Comparison of ENCODE assay signal across 8 mouse cellular contexts in the genomic region with DNA sequence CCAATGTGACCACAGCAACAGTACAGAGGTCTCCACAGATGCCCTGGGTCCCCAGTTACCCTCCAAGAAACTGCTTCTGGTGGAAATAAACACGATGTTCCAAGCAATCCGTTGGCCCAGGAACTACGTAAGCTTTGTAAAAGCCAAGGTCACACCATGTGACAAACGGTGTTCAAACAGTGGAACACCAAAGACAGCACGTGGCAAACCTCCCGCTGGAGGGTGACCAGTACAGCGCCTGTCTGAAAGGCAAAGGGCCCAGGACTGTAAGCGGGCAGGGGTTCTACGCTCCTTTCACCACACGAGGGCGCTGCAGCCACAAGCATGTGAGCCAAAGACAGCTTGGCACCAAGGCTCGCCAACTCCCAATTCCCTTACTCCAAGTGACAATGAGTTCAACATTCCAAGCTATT. TPM values are rescaled to one million over a fixed set of nuclear protein-coding genes. Genes with fewer than 3 reads are reported as not detected.
DNase-seq lines count a peak whose midpoint lies in the region; ATAC-seq and TF ChIP-seq lines count a peak whose summit lies in the region.

No protein-coding gene starts in this region.

- ATAC-seq in embryonic facial prominence, embryonic 14.5 days (ENCODE audit: low read depth): peak; percentile 84
- peak; percentile 78 for ATAC-seq in limb, embryonic 14.5 days (ENCODE audit: low FRiP score, low read depth)

- peak; percentile 89 for DNase-seq in 3T3-L1 (ENCODE audit: low read depth, low spot score)
- peak; percentile 95 to 97 for DNase-seq in adrenal gland, postnatal 36 days
- DNase-seq in embryonic facial prominence, embryonic 14.5 days (ENCODE audit: low spot score): peak; percentile 90
- DNase-seq in heart, adult 9 months (ENCODE audit: low spot score in 2 of 2): peak; percentile 80 to 89
- peak; percentile 98 for DNase-seq in kidney, adult 9 months
- peak; percentile 90 for DNase-seq in limb, embryonic 14.5 days (ENCODE audit: low spot score)
- peak; percentile 50 to 63 for DNase-seq in monocyte, adult 2 months (ENCODE audit: low read depth in 1 of 2, low spot score in 2 of 2)
- DNase-seq in spleen, postnatal 14 days (ENCODE audit: low spot score in 2 of 2): peak; percentile 65 to 85

- no peak overlapping the region for H3K4me3 ChIP-seq in embryonic facial prominence, embryonic 14.5 days (ENCODE audit: low read depth, low read length)
- no peak overlapping the region for H3K4me3 ChIP-seq in limb, embryonic 14.5 days (replicated peaks; ENCODE audit: low read length)

- H3K4me2 ChIP-seq in embryonic facial prominence, embryonic 14.5 days (ENCODE audit: low read depth, low read length): peak overlapping the region; percentile 36
- peak overlapping the region; percentile 21; the same call in 1 of the 2 replicates for H3K4me2 ChIP-seq in limb, embryonic 14.5 days (replicated peaks; ENCODE audit: low read depth, low read length, severe bottlenecking)

- WGBS in embryonic facial prominence, embryonic 14.5 days: 5% methylated on average over 12 of the region's 12 CpGs
- 4% methylated on average over 12 of the region's 12 CpGs for WGBS in limb, embryonic 14.5 days

- no peaks in the 10 kb centered on the region for H3K9me3 ChIP-seq in embryonic facial prominence, embryonic 14.5 days (ENCODE audit: control insufficient read depth, low read length)
- H3K9me3 ChIP-seq in limb, embryonic 14.5 days (ENCODE audit: control insufficient read depth, low read length): no peaks in the 10 kb centered on the region

- TF ChIP-seq POLR2A in limb, embryonic 14.5 days (IDR thresholded peaks at IDR 0.05; ENCODE audit: borderline replicate concordance, extremely low read depth, insufficient read depth, insufficient read length): no peak

- peaks cover 28% of the 10 kb centered on the region for H3K36me3 ChIP-seq in embryonic facial prominence, embryonic 14.5 days (ENCODE audit: control insufficient read depth, insufficient read depth, low read length)
- peaks cover 21% of the 10 kb centered on the region for H3K36me3 ChIP-seq in limb, embryonic 14.5 days (ENCODE audit: control insufficient read depth, insufficient read depth, low read length)

- H3K4me1 ChIP-seq in embryonic facial prominence, embryonic 14.5 days (ENCODE audit: control insufficient read depth, insufficient read depth, low read length): no peaks in the 10 kb centered on the region; the same call in 1 of the 2 replicates
- peaks cover 13% of the 10 kb centered on the region; the same call in 1 of the 2 replicates for H3K4me1 ChIP-seq in limb, embryonic 14.5 days (ENCODE audit: control insufficient read depth, insufficient read depth, low read length)

- no peaks in the 10 kb centered on the region for H3K27me3 ChIP-seq in embryonic facial prominence, embryonic 14.5 days (replicated peaks; ENCODE audit: control insufficient read depth, insufficient read depth, low read length)
- H3K27me3 ChIP-seq in limb, embryonic 14.5 days (ENCODE audit: control insufficient read depth, insufficient read depth, low read length): no peaks in the 10 kb centered on the region

- H3K9ac ChIP-seq in embryonic facial prominence, embryonic 14.5 days (ENCODE audit: low read depth, low read length): no peak overlapping the region
- no peak overlapping the region for H3K9ac ChIP-seq in limb, embryonic 14.5 days (ENCODE audit: low read depth, low read length, severe bottlenecking)

- H3K27ac ChIP-seq in embryonic facial prominence, embryonic 14.5 days (replicated peaks; ENCODE audit: low read depth, low read length): no peak overlapping the region
- H3K27ac ChIP-seq in limb, embryonic 14.5 days (replicated peaks; ENCODE audit: low read depth, low read length): no peak overlapping the region

RNA-seq across cellular contexts. Expression of a gene that starts 13.3 kb away (rescaled TPM):
- 1 to 10 TPM; 3.7 to 7.4 TPM for total RNA-seq in adrenal gland, postnatal 36 days (2021)
- 0.08 and 0.24 TPM in 2 replicates for polyA plus RNA-seq in embryonic facial prominence, embryonic 14.5 days (2014; fragmentation: Nextera tagmentation; extraction: Ambion mirVana)
- polyA plus RNA-seq in limb, embryonic 14.5 days (2012; rRNA removed): 0.13 and 0.15 TPM in 2 replicates
- 0.11 TPM in 1 of 2 replicates, not detected in the other for polyA plus RNA-seq in limb, embryonic 14.5 days (2014; fragmentation: Nextera tagmentation; extraction: Ambion mirVana)

RNA-seq across cellular contexts. Expression of a gene that starts 21.8 kb away (rescaled TPM):
- total RNA-seq in adrenal gland, postnatal 36 days (2021): 100 to 1,000 TPM; 380 to 404 TPM
- 212 and 218 TPM in 2 replicates for polyA plus RNA-seq in embryonic facial prominence, embryonic 14.5 days (2014; fragmentation: Nextera tagmentation; extraction: Ambion mirVana)
- polyA plus RNA-seq in limb, embryonic 14.5 days (2012; rRNA removed): 59.9 and 68.7 TPM in 2 replicates
- 232 and 239 TPM in 2 replicates for polyA plus RNA-seq in limb, embryonic 14.5 days (2014; fragmentation: Nextera tagmentation; extraction: Ambion mirVana)

RNA-seq across cellular contexts. Expression of a gene that starts 58.6 kb away (rescaled TPM):
- 10 to 100 TPM; 26.6 to 32.5 TPM for total RNA-seq in adrenal gland, postnatal 36 days (2021)
- 2.3 and 2.7 TPM in 2 replicates for polyA plus RNA-seq in embryonic facial prominence, embryonic 14.5 days (2014; fragmentation: Nextera tagmentation; extraction: Ambion mirVana)
- polyA plus RNA-seq in limb, embryonic 14.5 days (2012; rRNA removed): 7.3 and 9.7 TPM in 2 replicates
- 1.8 TPM in 2 replicates for polyA plus RNA-seq in limb, embryonic 14.5 days (2014; fragmentation: Nextera tagmentation; extraction: Ambion mirVana)
